Mouse (Mus musculus) ES-CJ7 (cell line): ENCODE results near the gene Mmel1.

Source experiments
- DNase-seq: peaks from one replicate; pipeline ENCODE4 v3.0.0; 2011; ENCODE audit warnings: low read depth, low spot score

Mmel1 gene

GRCm38 (mm10) chr4:154864271-154864771 lies 5.1 kb upstream of the Mmel1 start:
- peak; percentile 95 for DNase-seq

GRCm38 (mm10) chr4:154864961-154865760 lies 4.2 kb upstream of the Mmel1 start:
- DNase-seq: no peak

GRCm38 (mm10) chr4:154866391-154866790 lies 3.0 kb upstream of the Mmel1 start:
- DNase-seq: no peak

- DNase-seq: no peak
These were observed 2.1 kb upstream of the Mmel1 start for GRCm38 (mm10) chr4:154867257-154867656.

GRCm38 (mm10) chr4:154870721-154871120 lies 1.3 kb downstream of the Mmel1 start:
- DNase-seq: no peak

- peak; percentile 90 for DNase-seq
These were observed 2.4 kb downstream of the Mmel1 start for GRCm38 (mm10) chr4:154871757-154872251.

- no peak for DNase-seq
These were observed 3.8 kb downstream of the Mmel1 start for GRCm38 (mm10) chr4:154873186-154873585.

- DNase-seq: peak; percentile 90
These were observed 8.6 kb downstream of the Mmel1 start for GRCm38 (mm10) chr4:154877864-154878548.

- DNase-seq: no peak
These were observed 11.3 kb downstream of the Mmel1 start for GRCm38 (mm10) chr4:154880730-154881129.

- DNase-seq: peak; percentile 60
These were observed 12.8 kb downstream of the Mmel1 start for GRCm38 (mm10) chr4:154882014-154882659.

GRCm38 (mm10) chr4:154885416-154885815 lies 16.0 kb downstream of the Mmel1 start:
- DNase-seq: no peak

GRCm38 (mm10) chr4:154886876-154887592 lies 17.6 kb downstream of the Mmel1 start:
- DNase-seq: no peak

- no peak for DNase-seq
These were observed 18.3 kb downstream of the Mmel1 start for GRCm38 (mm10) chr4:154887593-154888250.

- DNase-seq: no peak
These were observed 21.5 kb downstream of the Mmel1 start for GRCm38 (mm10) chr4:154890887-154891286.

GRCm38 (mm10) chr4:154895549-154895948 lies 26.2 kb downstream of the Mmel1 start:
- no peak for DNase-seq

GRCm38 (mm10) chr4:154897676-154898465 lies 28.5 kb downstream of the Mmel1 start:
- DNase-seq: no peak

- DNase-seq: peak; percentile 97
These were observed 29.4 kb downstream of the Mmel1 start, which contains the start of gene Fam213b for GRCm38 (mm10) chr4:154898506-154899446. Gene Fam213b (minus strand): TSS chr4:154899135.

- no peak for DNase-seq
These were observed 33.0 kb downstream of the Mmel1 start for GRCm38 (mm10) chr4:154902371-154902770.
